Mouse (Mus musculus) liver, embryonic 11.5 days (tissue): ENCODE data around the gene Slc44a4. TPM values are rescaled to one million over a fixed set of nuclear protein-coding genes. Genes with fewer than 3 reads are reported as not detected.
"Not testable (repeated sequence)": the region's sequence is repeated elsewhere in the genome, so short reads cannot be mapped to it uniquely, and the experiment has no call there.

Experiments
- ATAC-seq: fragments of 200-750 bp; cut with Nextera tagmentation; replicated peaks from 2 replicates; pipeline ENCODE4 v1.8.0; 2017; ENCODE audit warnings: moderate number of reproducible peaks, mild to moderate bottlenecking, moderate TSS enrichment, moderate library complexity; ENCODE audit not compliant: low FRiP score
- DNase-seq: peaks from one replicate; pipeline ENCODE4 v3.0.0-alpha.2; 2017; ENCODE audit warnings: low spot score
- H3K27ac ChIP-seq: fragments of 300-500 bp; sonication (generic); 2 replicates; pipeline ENCODE4 v1.5.1; 2014; ENCODE audit warnings: mild to moderate bottlenecking, low read depth, low read length, control low read depth
- H3K27me3 ChIP-seq: fragments of 300-500 bp; sonication (generic); replicated peaks from 2 replicates; pipeline ENCODE4 v1.6.1; 2014; ENCODE audit warnings: low read length, mixed read lengths; ENCODE audit not compliant: control insufficient read depth, insufficient read depth
- H3K36me3 ChIP-seq: fragments of 300-500 bp; sonication (generic); 2 replicates; pipeline ENCODE4 v1.6.1; 2014; ENCODE audit warnings: mild to moderate bottlenecking, low read length, moderate library complexity, mixed read lengths; ENCODE audit not compliant: control insufficient read depth, insufficient read depth
- H3K4me1 ChIP-seq: fragments of 300-500 bp; sonication (generic); replicated peaks from 2 replicates; pipeline ENCODE4 v1.6.1; 2014; ENCODE audit warnings: low read length, mixed read lengths; ENCODE audit not compliant: control insufficient read depth, insufficient read depth
- H3K4me2 ChIP-seq: fragments of 300-500 bp; sonication (generic); 2 replicates; pipeline ENCODE4 v1.6.1; 2014; ENCODE audit warnings: mild to moderate bottlenecking, control low read depth, moderate library complexity
- H3K4me3 ChIP-seq: fragments of 300-500 bp; sonication (generic); 2 replicates; pipeline ENCODE4 v1.5.1; 2014; ENCODE audit warnings: low read depth, low read length, control low read depth
- H3K9ac ChIP-seq: fragments of 300-500 bp; sonication (generic); 2 replicates; pipeline ENCODE4 v1.6.1; 2014; ENCODE audit warnings: low read depth, low read length, control low read depth
- H3K9me3 ChIP-seq: fragments of 300-500 bp; sonication (generic); 2 replicates; pipeline ENCODE4 v1.6.1; 2016; ENCODE audit warnings: low read length, inconsistent platforms, mixed read lengths; ENCODE audit not compliant: control insufficient read depth
- whole genome bisulfite sequencing: fragments of 180-500 bp; shearing (Covaris S2); extraction: QIAGEN DNeasy Blood & Tissue Kit; methylation state at CpG from one replicate; pipeline ENCODE4 v1.1.7; 2014; 5-methylcytosine and 5-hydroxymethylcytosine counted together
- polyA plus RNA-seq: library from polyadenylated mRNA; unstranded; fragments of >200 nt; fragmentation: Nextera tagmentation; extraction: Ambion mirVana; gene quantifications from 2 replicates; pipeline ENCODE4 v1.2.1, GENCODE M21; 2014

Gene Slc44a4
- polyA plus RNA-seq, 1 experiment from 2014 or later, result 1.3 TPM

- Histone ChIP-seq H3K4me2 (peak overlapping the region; percentile 70), H3K27me3 (peaks cover under 1% of the 10 kb centered on the region; the same call in 1 of the 2 replicates), H3K4me3 (peak overlapping the region; percentile 94), H3K36me3 (peaks cover 20% of the 10 kb centered on the region), H3K9ac (peak overlapping the region; percentile 100), H3K4me1 (peaks cover 6% of the 10 kb centered on the region; the same call in 1 of the 2 replicates), H3K9me3 (no peaks in the 10 kb centered on the region), H3K27ac (peak overlapping the region; percentile 99)
- DNase-seq, result no peak
- WGBS, result under 1% methylated on average over 29 of the region's 29 CpGs
- 0 out of 2 replicates have a peak, but pooled peaks have one; percentile 16 for ATAC-seq
Measured at GRCm38 (mm10) chr17:34951636-34952377, 37.5 kb downstream of the Slc44a4 start.

GRCm38 (mm10) chr17:34952378-34953040 is 38.2 kb downstream of the Slc44a4 start:
- under 1% methylated on average over 23 of the region's 23 CpGs for whole genome bisulfite sequencing
- Histone ChIP-seq H3K4me2 (peak overlapping the region; percentile 70), H3K27me3 (peaks cover 3% of the 10 kb centered on the region; the same call in 1 of the 2 replicates), H3K27ac (peak overlapping the region; percentile 99), H3K4me1 (peaks cover 6% of the 10 kb centered on the region; the same call in 1 of the 2 replicates), H3K9ac (peak overlapping the region; percentile 100), H3K9me3 (no peaks in the 10 kb centered on the region), H3K4me3 (peak overlapping the region; percentile 94), H3K36me3 (peaks cover 20% of the 10 kb centered on the region)
- DNase-seq (peak; percentile 89), ATAC-seq (peak; percentile 66)

- Histone ChIP-seq H3K9ac (peak overlapping the region; percentile 100), H3K9me3 (no peaks in the 10 kb centered on the region), H3K27me3 (peaks cover 3% of the 10 kb centered on the region; the same call in 1 of the 2 replicates), H3K4me2 (peak overlapping the region; percentile 70), H3K4me1 (peaks cover 6% of the 10 kb centered on the region; the same call in 1 of the 2 replicates), H3K27ac (0 out of 2 replicates have a peak overlapping the region, but pooled peaks have one; percentile 99), H3K36me3 (peaks cover 20% of the 10 kb centered on the region), H3K4me3 (peak overlapping the region; percentile 94)
- no peak for DNase-seq
- ATAC-seq, result no peak
- WGBS, result 79% methylated on average over 3 of the region's 3 CpGs
Measured at GRCm38 (mm10) chr17:34953258-34953657, 39.0 kb downstream of the Slc44a4 start.

- no peaks in the 10 kb centered on the region for H3K9me3 ChIP-seq
- H3K36me3 ChIP-seq, result peaks cover 20% of the 10 kb centered on the region
- H3K27me3 ChIP-seq, result peaks cover 3% of the 10 kb centered on the region; the same call in 1 of the 2 replicates
- peaks cover 6% of the 10 kb centered on the region; the same call in 1 of the 2 replicates for H3K4me1 ChIP-seq
- no peak overlapping the region for H3K27ac ChIP-seq
- no peak overlapping the region for H3K4me3 ChIP-seq
- WGBS, result 91% methylated on average over 4 of the region's 4 CpGs
- H3K9ac ChIP-seq, result no peak overlapping the region
- DNase-seq, result no peak
- no peak for ATAC-seq
- no peak overlapping the region for H3K4me2 ChIP-seq
Measured at GRCm38 (mm10) chr17:34953904-34954303, 39.6 kb downstream of the Slc44a4 start.

GRCm38 (mm10) chr17:34954831-34955230 is 40.6 kb downstream of the Slc44a4 start:
- Histone ChIP-seq H3K27me3 (peaks cover 3% of the 10 kb centered on the region; the same call in 1 of the 2 replicates), H3K36me3 (peaks cover 16% of the 10 kb centered on the region), H3K4me2 (no peak overlapping the region), H3K4me3 (no peak overlapping the region), H3K9me3 (no peaks in the 10 kb centered on the region), H3K9ac (no peak overlapping the region), H3K27ac (no peak overlapping the region), H3K4me1 (peaks cover 11% of the 10 kb centered on the region)
- no peak for ATAC-seq
- DNase-seq, result no peak
- WGBS, result 82% methylated on average over 4 of the region's 4 CpGs

- Histone ChIP-seq H3K4me3 (no peak overlapping the region), H3K36me3 (peaks cover 6% of the 10 kb centered on the region; the same call in 1 of the 2 replicates), H3K9ac (no peak overlapping the region), H3K27ac (no peak overlapping the region), H3K4me2 (no peak overlapping the region), H3K4me1 (peaks cover 11% of the 10 kb centered on the region), H3K27me3 (peaks cover 3% of the 10 kb centered on the region; the same call in 1 of the 2 replicates), H3K9me3 (no peaks in the 10 kb centered on the region)
- no peak for ATAC-seq
- no peak for DNase-seq
- WGBS, result 73% methylated on average over 3 of the region's 3 CpGs
Measured at GRCm38 (mm10) chr17:34955884-34956283, 41.6 kb downstream of the Slc44a4 start.

- Histone ChIP-seq H3K9me3 (no peaks in the 10 kb centered on the region), H3K27ac (no peak overlapping the region), H3K4me2 (no peak overlapping the region), H3K4me1 (peaks cover 11% of the 10 kb centered on the region), H3K36me3 (peaks cover 2% of the 10 kb centered on the region; the same call in 1 of the 2 replicates), H3K9ac (no peak overlapping the region), H3K27me3 (peaks cover 3% of the 10 kb centered on the region), H3K4me3 (no peak overlapping the region)
- 45% methylated on average over 1 of the region's 1 CpGs for WGBS
- DNase-seq (no peak), ATAC-seq (no peak)
Measured at GRCm38 (mm10) chr17:34956340-34956739, 42.1 kb downstream of the Slc44a4 start.

- not testable (repeated sequence) for H3K4me3 ChIP-seq, H3K27me3 ChIP-seq, H3K9ac ChIP-seq, H3K9me3 ChIP-seq, H3K27ac ChIP-seq, H3K36me3 ChIP-seq, DNase-seq, H3K4me2 ChIP-seq, ATAC-seq
- peaks cover 11% of the 10 kb centered on the region for H3K4me1 ChIP-seq
- WGBS, result 19% methylated on average over 34 of the region's 40 CpGs
Measured at GRCm38 (mm10) chr17:34957291-34957690, 43.0 kb downstream of the Slc44a4 start.
